In the genomic region with DNA sequence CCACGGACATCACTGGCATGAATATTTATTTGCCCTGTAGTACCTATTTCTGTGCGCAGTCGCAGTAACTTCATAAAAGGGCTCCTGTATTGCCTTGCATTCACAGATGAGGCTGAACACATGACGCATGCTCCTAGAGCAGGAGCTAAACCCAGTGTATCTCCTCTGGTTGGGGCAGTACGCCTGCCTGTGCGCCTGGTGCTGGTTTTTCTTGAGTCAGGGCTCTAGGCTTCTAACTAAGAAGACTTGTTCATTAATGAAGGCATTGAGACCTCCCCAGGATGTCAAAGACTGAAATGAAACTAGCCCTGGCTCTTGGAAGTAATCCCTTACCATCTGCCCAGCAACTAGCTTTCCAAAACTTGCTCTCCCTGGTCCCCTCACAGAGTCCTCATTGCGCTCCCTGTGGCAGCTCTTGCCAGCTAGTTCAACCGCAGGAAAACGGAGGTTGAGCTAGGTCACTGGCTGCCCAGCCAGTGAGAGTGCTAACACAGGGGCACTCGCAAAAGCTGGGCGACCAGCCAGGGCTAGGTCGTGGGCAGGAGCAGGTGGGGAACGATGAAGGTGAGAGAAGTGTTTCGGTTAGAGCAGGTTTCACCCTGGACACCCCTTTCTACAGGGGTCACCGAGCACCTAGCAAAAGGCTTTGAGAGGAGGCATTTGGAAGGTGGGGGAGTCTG, we compare ENCODE assay signal across 18 mouse cellular contexts. TPM values are rescaled to one million over a fixed set of nuclear protein-coding genes. Genes with fewer than 3 reads are reported as not detected.
A peak's percentile ranks its signal among the peaks of the same experiment; 100 is the strongest.
DNase-seq lines count a peak whose midpoint lies in the region; ATAC-seq and TF ChIP-seq lines count a peak whose summit lies in the region.
"Had no signal": no experiment of that assay in that cellular context is flagged by ENCODE, and none has a peak within 500 bp of the region (broad histone marks: within the 10 kb centered on the region; RNA-seq: fewer than 3 reads in every experiment).

No protein-coding gene starts in this region.

- H3K27me3 ChIP-seq in heart, postnatal 0 days (ENCODE audit: control insufficient read depth, insufficient read depth, low read length): peaks cover 75% of the 10 kb centered on the region
- peaks cover 72% of the 10 kb centered on the region for H3K27me3 ChIP-seq in heart, embryonic 11.5 days (ENCODE audit: control insufficient read depth, insufficient read depth, low read length)

- no peak overlapping the region for H3K27ac ChIP-seq in heart, postnatal 0 days (ENCODE audit: low read depth)
- no peak overlapping the region for H3K27ac ChIP-seq in heart, embryonic 11.5 days (ENCODE audit: low read depth, low read length)
- H3K27ac ChIP-seq: embryonic facial prominence, embryonic 15.5 days; liver, embryonic 12.5 days had no signal

- H3K9ac ChIP-seq in heart, postnatal 0 days (replicated peaks; ENCODE audit: low read depth, low read length): no peak overlapping the region
- no peak overlapping the region for H3K9ac ChIP-seq in heart, embryonic 11.5 days (ENCODE audit: low read depth, low read length)
- H3K9ac ChIP-seq: embryonic facial prominence, embryonic 15.5 days; liver, embryonic 12.5 days had no signal

- H3K4me3 ChIP-seq in heart, postnatal 0 days (ENCODE audit: low read depth, low read length): no peak overlapping the region
- H3K4me3 ChIP-seq in heart, embryonic 11.5 days (ENCODE audit: low read depth, low read length): no peak overlapping the region; the same call in 1 of the 2 replicates
- H3K4me3 ChIP-seq: embryonic facial prominence, embryonic 15.5 days; liver, embryonic 12.5 days had no signal

- TF ChIP-seq CTCF in heart, postnatal 0 days (IDR thresholded peaks at IDR 0.05; ENCODE audit: low read depth): no peak

- H3K4me2 ChIP-seq in heart, postnatal 0 days (ENCODE audit: low read depth, low read length): 0 out of 2 replicates have a peak overlapping the region, but pooled peaks have one; percentile 10
- H3K4me2 ChIP-seq in heart, embryonic 11.5 days: no peak overlapping the region; the same call in 1 of the 2 replicates
- H3K4me2 ChIP-seq: embryonic facial prominence, embryonic 15.5 days; liver, embryonic 12.5 days had no signal

- no peaks in the 10 kb centered on the region for H3K9me3 ChIP-seq in heart, postnatal 0 days (replicated peaks; ENCODE audit: control insufficient read depth, low read length)
- H3K9me3 ChIP-seq in heart, embryonic 11.5 days (replicated peaks; ENCODE audit: control insufficient read depth, low read length): no peaks in the 10 kb centered on the region
- H3K9me3 ChIP-seq: embryonic facial prominence, embryonic 15.5 days; liver, embryonic 12.5 days had no signal

- TF ChIP-seq EP300 in heart, postnatal 0 days (IDR thresholded peaks at IDR 0.05; ENCODE audit: low read depth): no peak

- DNase-seq in cerebellum, postnatal 14 days: peak; percentile 77
- no peak for DNase-seq in heart, postnatal 0 days (ENCODE audit: low spot score)
- peak; percentile 8 to 16 for DNase-seq in B cell, adult 2 months
- DNase-seq in embryo, embryonic 9.5 days (ENCODE audit: extremely low spot score): peak; percentile 22
- no peak for DNase-seq in adrenal gland, postnatal 4 days (ENCODE audit: low spot score in 2 of 2)
- no peak for DNase-seq in layer of hippocampus, adult 8-10 months (ENCODE audit: low spot score in 2 of 2)
- DNase-seq: adrenal gland, postnatal 14 days; cerebellum, adult 11 months; heart, postnatal 14 days; kidney, adult 8-10 months; right cerebral cortex, postnatal 14 days had no signal

- no peaks in the 10 kb centered on the region for H3K4me1 ChIP-seq in heart, postnatal 0 days (ENCODE audit: control insufficient read depth, insufficient read depth)
- H3K4me1 ChIP-seq in heart, embryonic 11.5 days (ENCODE audit: control insufficient read depth, insufficient read depth, low read length): peaks cover 9% of the 10 kb centered on the region; the same call in 1 of the 2 replicates

- WGBS in heart, postnatal 0 days: 11% methylated on average over 15 of the region's 15 CpGs
- 5% methylated on average over 15 of the region's 15 CpGs for WGBS in heart, embryonic 11.5 days (ENCODE audit: insufficient replicate concordance)

- no peak for ATAC-seq in cerebellum, adult (ENCODE audit: insufficient number of reproducible peaks, low FRiP score, low TSS enrichment)
- peak; percentile 27; the same call in 1 of the 2 replicates for ATAC-seq in heart, postnatal 0 days (ENCODE audit: insufficient read depth, low read depth)
- ATAC-seq in heart, embryonic 11.5 days (replicated peaks; ENCODE audit: insufficient number of reproducible peaks, low FRiP score, low TSS enrichment): no peak
- ATAC-seq: liver, embryonic 12.5 days; lung, postnatal 0 days had no signal

- no peaks in the 10 kb centered on the region for H3K36me3 ChIP-seq in heart, postnatal 0 days (replicated peaks; ENCODE audit: control insufficient read depth, insufficient read depth, low read length)
- no peaks in the 10 kb centered on the region for H3K36me3 ChIP-seq in heart, embryonic 11.5 days (ENCODE audit: control insufficient read depth, insufficient read depth, low read length)
- H3K36me3 ChIP-seq: embryonic facial prominence, embryonic 15.5 days; liver, embryonic 12.5 days had no signal

RNA-seq across cellular contexts. Expression of a gene that starts 5.6 kb away (rescaled TPM):
- 0.19 TPM in 1 of 2 replicates, not detected in the other for total RNA-seq in heart, postnatal 0 days (2014; rRNA removed; ENCODE audit: low replicate concordance)
- polyA plus RNA-seq in heart, postnatal 0 days (2015; fragmentation: Nextera tagmentation; extraction: Ambion mirVana): not detected in 2 replicates
- polyA plus RNA-seq in heart, embryonic 11.5 days (2014; fragmentation: Nextera tagmentation; extraction: Ambion mirVana): not detected in 2 replicates
- total RNA-seq in adrenal gland, postnatal 4 days (2021): under 1 TPM; 0.14 to 0.34 TPM
- 10 to 100 TPM; 67.7 to 76.1 (median 71.5) TPM for total RNA-seq in layer of hippocampus, adult 8-10 months (2022)
- total RNA-seq: neutrophil, adult 5-6 weeks had no signal
- polyA plus RNA-seq: liver, embryonic 12.5 days; thymus, postnatal 0 days had no signal

Comparison
In these comparisons a context has a peak if more than half of its experiments do, and no peak if none do; other contexts are left out.
1. DNase-seq: peak in cerebellum, postnatal 14 days (2 of 2), B cell, adult 2 months (2 of 2) and embryo, embryonic 9.5 days (single experiment); none in heart, postnatal 0 days (single experiment), adrenal gland, postnatal 4 days (0 of 2) and layer of hippocampus, adult 8-10 months (0 of 2).
2. RNA of a gene that starts 5.6 kb away (total RNA-seq): 67.7 to 76.1 TPM in layer of hippocampus, adult 8-10 months; 0.14 to 0.34 TPM in adrenal gland, postnatal 4 days and 0.19 TPM in heart, postnatal 0 days; every median in the first group is over 10 times any median in the second.